Mouse (Mus musculus): ENCODE results near the gene Sdk1.

Gene Sdk1

DNA sequence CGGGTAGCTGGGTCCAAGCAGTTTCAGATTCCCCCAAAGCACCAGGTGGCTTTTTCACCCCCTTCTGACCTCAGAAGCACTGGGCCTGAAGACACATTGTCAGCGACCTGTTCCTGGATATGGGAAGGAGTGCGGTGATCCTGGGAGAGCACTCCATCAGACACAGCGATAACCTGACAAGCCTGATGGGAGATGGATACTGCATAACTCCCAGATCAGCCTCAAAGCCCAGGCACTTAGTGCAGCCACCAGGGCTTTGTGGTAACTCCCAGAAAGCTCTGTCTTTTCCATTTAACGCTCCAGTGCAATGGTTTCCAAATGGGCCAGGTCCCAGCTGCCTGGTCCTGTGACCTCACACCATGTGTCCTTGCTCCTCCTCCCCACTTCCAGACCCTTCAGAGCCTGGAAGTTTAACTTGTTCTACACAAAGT is 886.9 kb downstream of the Sdk1 start:
- no peak for DNase-seq (ENCODE audit: low spot score)

DNA sequence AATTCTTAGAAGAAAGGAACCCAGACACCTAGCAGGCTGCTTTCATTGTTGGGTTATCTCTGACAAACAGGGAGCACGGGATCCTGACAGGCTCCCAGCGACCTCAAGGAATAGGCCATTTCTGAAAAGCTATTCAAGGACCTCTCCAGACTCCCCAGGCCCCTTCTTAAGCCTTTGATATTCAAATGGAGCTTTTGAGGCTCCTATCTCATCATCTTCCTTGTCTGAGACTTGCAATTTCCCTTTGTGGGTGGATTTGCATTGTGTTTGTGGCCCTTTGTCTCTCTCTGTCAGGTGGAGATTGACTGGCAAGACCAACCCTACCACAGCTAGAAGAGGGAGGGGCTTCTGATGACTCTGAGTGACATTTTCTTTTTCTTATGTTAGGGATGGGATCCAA is 888.7 kb downstream of the Sdk1 start:
- no peak for DNase-seq (ENCODE audit: low spot score)

DNA sequence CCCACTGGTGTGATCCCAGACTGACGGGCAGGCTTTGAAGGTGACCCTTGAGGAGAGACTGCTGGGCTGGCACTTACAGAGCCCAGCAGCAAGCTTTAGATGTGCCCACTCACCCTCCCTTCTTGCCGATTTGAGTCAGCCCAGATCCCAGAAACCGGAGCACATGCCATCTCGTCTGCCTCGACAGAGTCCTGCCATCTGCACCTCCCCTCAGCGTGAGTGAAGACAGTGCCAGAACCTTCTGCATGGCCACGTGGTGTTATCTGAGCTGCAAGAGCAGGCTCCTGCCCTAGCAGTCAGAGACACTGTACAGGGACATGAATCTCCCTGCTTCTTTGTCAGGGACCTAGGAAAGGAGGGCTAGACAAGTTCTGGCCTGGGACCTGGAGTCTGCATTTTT is 898.7 kb downstream of the Sdk1 start:
- DNase-seq (ENCODE audit: low spot score) = no peak

GRCm38 (mm10) chr5:142149594-142149993 is 908.3 kb downstream of the Sdk1 start:
- no peak for DNase-seq (ENCODE audit: low spot score)

GRCm38 (mm10) chr5:142150756-142151155 is 909.5 kb downstream of the Sdk1 start:
- DNase-seq (ENCODE audit: low spot score) = no peak

DNA sequence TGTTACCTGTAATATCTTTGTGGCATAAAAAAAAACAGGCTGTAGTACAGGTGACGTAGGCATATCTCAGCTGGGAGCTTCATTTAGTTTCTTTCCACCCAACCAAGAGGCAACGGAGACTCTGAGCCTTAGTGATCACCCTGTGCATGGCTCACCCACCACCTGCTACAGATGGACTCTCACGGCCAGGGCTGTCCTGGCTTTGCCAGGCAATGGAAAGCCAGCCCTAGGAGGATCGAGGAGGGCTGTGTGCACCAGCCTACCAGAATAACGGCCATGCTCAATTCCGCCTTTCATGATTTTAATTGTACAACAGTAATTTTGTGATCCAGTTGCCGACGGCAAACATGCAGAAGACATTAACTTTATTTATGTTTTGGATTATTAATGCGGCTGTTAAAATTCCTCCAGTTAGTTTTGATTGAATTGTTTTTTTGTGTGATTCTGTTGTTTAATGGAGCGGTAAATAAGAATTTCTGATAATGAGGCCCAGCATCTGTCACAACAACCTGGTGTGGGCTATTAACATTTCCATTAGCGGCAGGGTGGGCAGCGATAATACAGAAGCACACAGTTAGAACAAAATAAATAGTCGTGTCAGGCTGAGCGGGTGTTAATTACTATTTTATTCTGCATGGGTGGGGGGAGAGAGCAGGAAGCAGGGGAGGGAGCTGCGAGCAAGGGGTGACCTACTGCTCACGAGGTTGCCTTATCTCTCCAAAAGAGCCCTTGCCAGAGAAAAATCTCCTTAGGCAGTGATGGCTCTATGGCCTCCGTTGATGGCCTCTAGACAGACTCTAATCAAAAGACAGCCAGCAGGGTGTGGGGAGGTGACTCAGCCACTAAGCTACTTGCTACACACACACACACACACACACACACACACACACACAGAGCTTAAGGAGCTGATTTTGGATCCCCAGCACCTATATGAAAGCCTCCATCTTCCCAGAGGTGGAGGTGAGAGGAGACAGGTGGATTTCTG is 915.9 kb downstream of the Sdk1 start:
- no peak for DNase-seq (ENCODE audit: low spot score)

DNA sequence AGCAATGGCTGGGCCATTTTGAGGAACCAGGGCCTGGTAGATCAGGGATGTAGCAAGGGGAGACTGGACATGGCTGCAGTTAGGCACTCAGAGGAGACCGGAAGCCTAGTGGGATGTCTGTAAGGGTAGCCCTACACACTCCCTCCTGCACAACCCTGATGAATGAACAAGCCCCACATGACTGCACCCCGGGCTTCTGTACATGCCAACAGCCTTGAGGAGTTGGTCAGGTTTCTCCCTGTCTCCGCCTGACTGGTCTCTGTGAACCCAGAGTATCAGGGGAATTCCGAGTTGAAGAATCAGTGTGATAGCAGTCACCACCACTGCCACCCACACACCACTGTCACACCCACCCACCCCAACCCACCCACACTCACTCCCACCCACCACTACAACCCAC is 922.2 kb downstream of the Sdk1 start:
- no peak for DNase-seq (ENCODE audit: low spot score)

DNA sequence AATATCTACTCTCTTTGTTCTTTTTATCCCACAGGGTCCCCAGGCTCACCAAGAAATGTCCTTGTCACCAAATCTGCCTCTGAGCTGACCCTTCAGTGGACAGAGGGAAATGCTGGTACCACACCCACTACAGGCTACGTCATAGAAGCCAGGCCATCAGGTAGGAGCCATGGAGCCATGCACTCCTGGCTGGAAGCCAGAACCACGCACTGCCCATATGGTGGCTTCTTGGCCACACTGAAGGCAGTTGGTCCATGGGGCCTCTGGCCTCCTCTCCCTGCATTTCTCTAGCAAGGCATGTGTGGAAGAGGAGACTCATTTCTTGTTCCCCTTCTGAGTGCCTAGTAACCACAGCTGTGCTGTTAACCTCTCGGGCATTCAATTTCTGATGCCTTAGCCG is 932.3 kb downstream of the Sdk1 start:
- no peak for DNase-seq (ENCODE audit: low spot score)

GRCm38 (mm10) chr5:142178164-142178563 is 936.9 kb downstream of the Sdk1 start:
- no peak for DNase-seq (ENCODE audit: low spot score)

GRCm38 (mm10) chr5:142179304-142179703 is 938.0 kb downstream of the Sdk1 start:
- no peak for DNase-seq (ENCODE audit: low spot score)

DNA sequence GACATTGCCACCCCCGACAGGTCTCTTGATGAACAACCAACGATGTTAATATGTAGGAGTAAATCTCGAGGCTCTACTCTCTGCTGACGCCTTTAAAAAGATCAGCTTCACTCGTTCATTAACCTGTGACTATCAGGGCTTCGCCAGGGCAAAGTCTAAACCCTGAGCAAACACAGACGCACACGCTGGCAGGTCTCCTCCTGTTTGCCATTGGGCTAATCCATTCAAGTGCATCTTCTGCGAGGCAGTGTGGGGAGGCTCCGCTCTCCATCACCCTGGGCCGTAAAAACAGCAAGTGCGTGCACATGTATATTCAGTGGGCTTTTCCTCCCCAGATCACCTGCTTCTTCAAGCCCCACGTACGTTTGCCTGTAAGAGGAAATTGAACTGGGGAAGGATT is 940.6 kb downstream of the Sdk1 start:
- DNase-seq (ENCODE audit: low spot score) = no peak

DNA sequence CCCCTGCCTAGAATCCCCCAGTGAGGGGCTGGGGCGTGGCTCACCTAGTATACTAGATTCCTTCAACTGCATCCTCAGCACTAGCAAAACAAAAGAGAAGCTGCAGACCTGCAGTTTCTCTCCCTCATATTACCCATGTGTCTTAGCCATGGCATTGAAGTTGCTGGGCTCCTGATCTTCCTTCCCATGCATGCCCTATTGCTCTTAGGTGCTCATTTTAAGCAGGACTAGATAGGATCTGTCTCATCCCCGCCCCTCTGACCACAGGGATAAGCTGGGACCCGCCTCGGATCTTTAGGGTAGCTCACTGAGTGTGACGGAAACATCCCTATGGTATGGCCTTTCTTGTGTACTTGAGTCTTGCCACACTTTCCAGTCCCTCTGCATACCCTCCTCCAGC is 947.5 kb downstream of the Sdk1 start:
- DNase-seq (ENCODE audit: low spot score) = no peak

DNA sequence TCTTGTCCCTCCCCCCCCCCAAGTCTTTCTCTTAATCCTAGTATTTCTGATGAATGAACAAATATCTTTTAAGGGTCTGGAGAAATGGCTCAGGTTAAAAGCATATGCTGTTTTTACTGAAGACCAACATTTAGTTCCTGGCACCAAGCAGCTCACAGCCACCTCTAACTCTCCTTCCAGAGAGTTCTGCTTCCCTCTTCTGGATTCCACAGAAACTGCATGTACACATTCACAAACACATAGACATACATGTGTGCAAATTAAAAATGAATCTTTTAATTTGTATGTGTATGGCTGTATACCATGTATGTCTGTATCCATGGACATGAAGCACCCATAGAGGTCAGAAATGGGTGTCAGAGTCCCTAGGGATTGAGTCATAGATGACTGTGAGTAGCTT is 968.6 kb downstream of the Sdk1 start:
- DNase-seq (ENCODE audit: low spot score) = no peak

- no peak for DNase-seq (ENCODE audit: low spot score)
These were observed 971.0 kb downstream of the Sdk1 start for GRCm38 (mm10) chr5:142212252-142212651.

- no peak for DNase-seq (ENCODE audit: low spot score)
These were observed 974.7 kb downstream of the Sdk1 start for GRCm38 (mm10) chr5:142215981-142216380.

- no peak for DNase-seq (ENCODE audit: low spot score)
These were observed 979.7 kb downstream of the Sdk1 start for GRCm38 (mm10) chr5:142220851-142221503.

GRCm38 (mm10) chr5:142228957-142229810 is 987.9 kb downstream of the Sdk1 start:
- no peak for DNase-seq (ENCODE audit: low spot score)

DNA sequence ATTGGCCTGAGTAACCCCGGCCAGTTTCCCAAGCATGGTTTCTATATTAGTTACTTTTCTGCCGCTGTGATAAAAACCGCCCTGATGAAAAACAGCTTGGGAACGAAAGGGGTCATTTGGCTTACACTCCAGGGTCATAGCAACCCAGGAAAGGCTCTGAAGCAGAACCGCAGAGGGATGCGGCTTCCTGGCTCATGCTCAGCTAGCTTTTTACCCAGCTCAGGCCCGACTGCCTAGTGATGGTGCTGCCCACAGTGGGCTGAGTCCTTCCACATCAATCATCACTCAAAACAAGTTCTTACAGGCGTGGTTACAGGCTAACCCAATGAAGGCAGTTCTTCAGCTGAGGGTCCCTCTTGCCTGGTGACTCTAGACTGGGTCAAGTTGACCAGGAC is 988.5 kb downstream of the Sdk1 start:
- no peak for DNase-seq (ENCODE audit: low spot score)

GRCm38 (mm10) chr5:142240288-142240687 is 999.0 kb downstream of the Sdk1 start:
- DNase-seq (ENCODE audit: low spot score) = no peak

DNA sequence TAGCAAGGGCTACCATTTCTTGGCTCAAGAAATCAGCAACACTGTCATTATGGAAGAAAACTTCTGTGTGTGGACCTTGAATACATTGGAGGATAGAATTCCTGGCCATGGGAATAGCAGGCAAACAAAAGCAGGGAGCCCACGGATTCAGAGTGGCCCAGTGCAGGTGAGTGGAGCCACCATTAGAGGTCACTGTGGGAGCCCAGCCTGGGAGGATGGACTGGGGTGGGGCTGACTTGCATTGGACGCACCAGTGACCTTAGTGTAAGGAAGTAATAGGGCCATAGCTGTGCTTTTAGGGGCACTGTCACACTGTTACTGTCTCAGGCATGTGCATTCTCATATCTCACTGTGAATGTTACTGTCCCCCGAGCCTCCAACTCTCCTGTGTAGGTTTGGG is 1001.3 kb downstream of the Sdk1 start:
- DNase-seq (ENCODE audit: low spot score) = no peak

DNA sequence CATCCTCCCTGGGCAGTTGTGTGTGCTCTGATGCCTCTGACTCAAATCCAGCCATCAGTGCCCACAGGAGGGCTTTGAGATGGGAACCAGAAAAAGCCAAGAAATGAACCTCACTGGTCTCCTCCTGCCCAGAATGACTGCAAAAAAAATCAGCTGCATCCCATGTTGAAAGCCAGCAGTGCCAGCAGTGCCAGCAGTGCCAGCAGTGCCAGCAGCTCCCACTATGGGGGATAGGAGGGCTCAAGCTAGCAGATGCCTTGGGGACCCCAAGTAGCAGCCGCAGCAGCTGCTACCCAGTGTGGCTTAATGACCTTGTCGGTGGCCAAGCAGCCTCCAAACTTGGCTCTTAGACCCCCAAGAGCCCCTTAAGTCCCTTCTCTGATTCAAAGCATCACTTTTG is 1001.8 kb downstream of the Sdk1 start:
- DNase-seq (ENCODE audit: low spot score) = no peak

DNA sequence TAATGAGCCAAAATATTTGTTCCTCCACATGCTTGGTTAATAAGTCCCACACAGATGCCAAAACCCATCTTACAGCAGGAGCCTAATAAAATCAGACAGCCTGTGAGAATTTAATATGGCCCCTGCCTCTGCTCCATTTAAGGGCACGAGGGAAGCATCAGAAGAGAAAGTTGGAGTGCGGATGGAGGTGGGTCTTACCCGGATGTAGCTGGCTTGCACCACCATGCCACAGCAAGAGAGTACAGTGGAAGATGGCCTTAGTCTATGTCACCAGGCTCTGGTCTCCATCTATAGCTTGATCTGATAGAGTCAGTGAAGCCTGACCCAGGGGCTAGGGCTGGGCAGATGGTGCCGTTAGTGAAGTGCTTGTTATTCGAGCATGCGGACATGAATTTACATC is 1014.9 kb downstream of the Sdk1 start:
- no peak for DNase-seq (ENCODE audit: low spot score)

Measured in urinary bladder, postnatal 25 days (tissue).